Mouse (Mus musculus) myocyte (in vitro differentiated cells): Measurements from ENCODE around the gene Keap1.

Experiments
- CEBPB ChIP-seq: IDR thresholded peaks from 2 replicates; pipeline ENCODE4 v1.6.1; 2011; ENCODE audit warnings: mild to moderate bottlenecking, moderate library complexity; ENCODE audit not compliant: poor library complexity, insufficient read depth, severe bottlenecking
- MYOD1 ChIP-seq, 3 experiments: IDR thresholded peaks; one replicate each; pipeline ENCODE4 v1.6.1; 2011; ENCODE audit warnings: control low read depth in 2 of 3, low read depth in 2 of 3, mild to moderate bottlenecking in 2 of 3, moderate library complexity in 1 of 3; ENCODE audit not compliant: insufficient read length in 2 of 3, control insufficient read depth in 1 of 3
- POLR2A ChIP-seq: IDR thresholded peaks from one replicate; pipeline ENCODE4 v1.6.1; 2011; ENCODE audit warnings: low read depth, mild to moderate bottlenecking, control low read depth, moderate library complexity; ENCODE audit not compliant: insufficient read length
- POLR2AphosphoS2 ChIP-seq: IDR thresholded peaks from one replicate; pipeline ENCODE4 v1.6.1; 2011; ENCODE audit warnings: low read depth, control low read depth; ENCODE audit not compliant: insufficient read length
- SRF ChIP-seq: IDR thresholded peaks from one replicate; pipeline ENCODE4 v1.6.1; 2011; ENCODE audit warnings: low read depth; ENCODE audit not compliant: control insufficient read depth, insufficient read length
- TCF12 ChIP-seq: IDR thresholded peaks from one replicate; pipeline ENCODE4 v1.6.1; 2011; ENCODE audit warnings: mild to moderate bottlenecking, control low read depth; ENCODE audit not compliant: poor library complexity, insufficient read depth, severe bottlenecking

DNA sequence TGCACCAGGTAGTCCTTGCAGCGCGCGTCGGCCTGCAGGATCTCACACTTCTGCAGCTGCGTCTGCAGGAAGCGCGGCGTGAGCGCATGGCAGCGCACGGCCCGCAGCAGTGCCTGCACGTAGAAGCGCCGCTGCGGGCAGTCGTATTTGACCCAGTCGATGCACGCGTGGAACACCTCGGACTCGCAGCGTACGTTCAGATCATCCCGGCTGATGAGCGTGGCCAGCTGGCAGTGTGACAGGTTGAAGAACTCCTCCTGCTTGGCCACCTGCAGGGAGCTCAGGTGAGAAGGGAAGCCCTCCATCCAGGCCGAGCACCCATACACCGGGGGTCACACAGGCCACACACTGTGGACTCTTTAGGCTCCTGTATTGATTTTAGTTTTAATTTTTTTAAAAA, 5.4 kb downstream of the Keap1 start:
- TF ChIP-seq MYOD1 (IDR thresholded peaks at IDR 0.05; ENCODE audit: control insufficient read depth in 1 of 3, insufficient read length in 2 of 3, low read depth in 2 of 3): no peak
- no peak for TF ChIP-seq POLR2A
- no peak for TF ChIP-seq POLR2AphosphoS2
- TF ChIP-seq SRF: no peak
- no peak for TF ChIP-seq TCF12
- no peak for TF ChIP-seq CEBPB
